Mouse (Mus musculus) midbrain, embryonic 14.5 days (tissue): ENCODE measurements around the gene Tex2. TPM values are rescaled to one million over a fixed set of nuclear protein-coding genes. Genes with fewer than 3 reads are reported as not detected.
"Not testable (repeated sequence)": the region's sequence is repeated elsewhere in the genome, so short reads cannot be mapped to it uniquely, and the experiment has no call there.

Experiments used
- ATAC-seq: fragments of 200-750 bp; cut with Nextera tagmentation; 2 replicates; pipeline ENCODE4 v1.8.0; 2017; ENCODE audit warnings: moderate number of reproducible peaks, moderate library complexity; ENCODE audit not compliant: low FRiP score, low TSS enrichment
- DNase-seq: peaks from one replicate; pipeline ENCODE4 v3.0.0-alpha.2; 2015
- H3K27ac ChIP-seq: fragments of 300-500 bp; sonication (generic); replicated peaks from 2 replicates; pipeline ENCODE4 v1.5.1; 2014; ENCODE audit warnings: mild to moderate bottlenecking, low read depth, low read length, moderate library complexity
- H3K27me3 ChIP-seq: fragments of 300-500 bp; sonication (generic); 2 replicates; pipeline ENCODE4 v1.6.1; 2014; ENCODE audit warnings: low read length, control low read depth, mixed read lengths; ENCODE audit not compliant: control insufficient read depth, insufficient read depth
- H3K36me3 ChIP-seq: fragments of 300-500 bp; sonication (generic); 2 replicates; pipeline ENCODE4 v1.6.1; 2014; ENCODE audit warnings: low read length, control low read depth; ENCODE audit not compliant: control insufficient read depth, insufficient read depth
- H3K4me1 ChIP-seq: fragments of 300-500 bp; sonication (generic); 2 replicates; pipeline ENCODE4 v1.6.1; 2014; ENCODE audit warnings: mild to moderate bottlenecking, antibody characterized with exemption, low read length, control low read depth; ENCODE audit not compliant: control insufficient read depth, insufficient read depth
- H3K4me2 ChIP-seq: fragments of 300-500 bp; sonication (generic); 2 replicates; pipeline ENCODE4 v1.6.1; 2014; ENCODE audit warnings: mild to moderate bottlenecking, low read length, moderate library complexity
- H3K4me3 ChIP-seq: fragments of 300-500 bp; sonication (generic); replicated peaks from 2 replicates; pipeline ENCODE4 v1.5.1; 2014; ENCODE audit warnings: low read depth, low read length
- H3K9ac ChIP-seq: fragments of 300-500 bp; sonication (generic); replicated peaks from 2 replicates; pipeline ENCODE4 v1.6.1; 2014; ENCODE audit warnings: mild to moderate bottlenecking, low read length, moderate library complexity
- H3K9me3 ChIP-seq: fragments of 300-500 bp; sonication (generic); 2 replicates; pipeline ENCODE4 v1.6.1; 2016; ENCODE audit warnings: low read length, control low read depth, mixed read lengths; ENCODE audit not compliant: control insufficient read depth
- WGBS: fragments of 180-500 bp; shearing (Covaris S2); extraction: QIAGEN DNeasy Blood & Tissue Kit; methylation state at CpG from one replicate; pipeline ENCODE4 v1.1.7; 2014; 5-methylcytosine and 5-hydroxymethylcytosine counted together
- polyA plus RNA-seq: library from polyadenylated mRNA; unstranded; fragments of >200 nt; fragmentation: Nextera tagmentation; extraction: Ambion mirVana; gene quantifications from 2 replicates; pipeline ENCODE4 v1.2.1, GENCODE M21; 2014

The Tex2 gene
- polyA plus RNA-seq, 1 experiment from 2014 or later: 29.1 TPM

- not testable (repeated sequence) for H3K9me3 ChIP-seq, H3K9ac ChIP-seq, DNase-seq, H3K27me3 ChIP-seq, H3K27ac ChIP-seq, H3K4me3 ChIP-seq, H3K4me1 ChIP-seq, H3K4me2 ChIP-seq, ATAC-seq, H3K36me3 ChIP-seq
- 97% methylated on average over 10 of the region's 10 CpGs for WGBS
Measured at GRCm38 (mm10) chr11:106577624-106578355, 35.4 kb downstream of the Tex2 start.

- no peak for DNase-seq
- Histone ChIP-seq H3K9me3 (no peaks in the 10 kb centered on the region), H3K9ac (no peak overlapping the region), H3K27me3 (no peaks in the 10 kb centered on the region), H3K27ac (no peak overlapping the region), H3K4me1 (0 out of 2 replicates have a peak, but pooled peaks cover 16% of the 10 kb centered on the region), H3K36me3 (no peaks in the 10 kb centered on the region), H3K4me3 (no peak overlapping the region), H3K4me2 (no peak overlapping the region)
- 86% methylated on average over 9 of the region's 9 CpGs for WGBS
- no peak for ATAC-seq
Measured at GRCm38 (mm10) chr11:106574456-106574855, 38.8 kb downstream of the Tex2 start.

- no peak overlapping the region for H3K4me3 ChIP-seq
- H3K27me3 ChIP-seq: no peaks in the 10 kb centered on the region
- H3K4me2 ChIP-seq: no peak overlapping the region
- ATAC-seq: no peak
- 0 out of 2 replicates have a peak, but pooled peaks cover 16% of the 10 kb centered on the region for H3K4me1 ChIP-seq
- H3K27ac ChIP-seq: peak overlapping the region; percentile 20; the same call in 1 of the 2 replicates
- no peaks in the 10 kb centered on the region for H3K36me3 ChIP-seq
- H3K9ac ChIP-seq: no peak overlapping the region
- 76% methylated on average over 9 of the region's 9 CpGs for WGBS
- DNase-seq: no peak
- H3K9me3 ChIP-seq: no peaks in the 10 kb centered on the region
Measured at GRCm38 (mm10) chr11:106573476-106574240, 39.6 kb downstream of the Tex2 start.

- H3K27ac ChIP-seq: 0 out of 2 replicates have a peak overlapping the region, but pooled peaks have one; percentile 20
- H3K36me3 ChIP-seq: 0 out of 2 replicates have a peak, but pooled peaks cover 3% of the 10 kb centered on the region
- H3K9ac ChIP-seq: no peak overlapping the region
- H3K9me3 ChIP-seq: no peaks in the 10 kb centered on the region
- DNase-seq (no peak), ATAC-seq (no peak)
- 66% methylated on average over 9 of the region's 9 CpGs for WGBS
- no peaks in the 10 kb centered on the region for H3K27me3 ChIP-seq
- H3K4me3 ChIP-seq: no peak overlapping the region
- no peak overlapping the region for H3K4me2 ChIP-seq
- 0 out of 2 replicates have a peak, but pooled peaks cover 16% of the 10 kb centered on the region for H3K4me1 ChIP-seq
Measured at GRCm38 (mm10) chr11:106572958-106573357, 40.3 kb downstream of the Tex2 start.

GRCm38 (mm10) chr11:106572020-106572782 is 41.0 kb downstream of the Tex2 start:
- no peak for ATAC-seq

GRCm38 (mm10) chr11:106571026-106571983 is 41.9 kb downstream of the Tex2 start:
- no peaks in the 10 kb centered on the region for H3K9me3 ChIP-seq

More at GRCm38 (mm10) chr11:106572020-106572782, 41.0 kb downstream of the Tex2 start:
- Histone ChIP-seq H3K27me3 (no peaks in the 10 kb centered on the region), H3K4me3 (no peak overlapping the region), H3K9ac (0 out of 2 replicates have a peak overlapping the region, but pooled peaks have one; percentile 3), H3K36me3 (peaks cover 6% of the 10 kb centered on the region), H3K9me3 (no peaks in the 10 kb centered on the region), H3K4me2 (no peak overlapping the region), H3K27ac (0 out of 2 replicates have a peak overlapping the region, but pooled peaks have one; percentile 8), H3K4me1 (0 out of 2 replicates have a peak, but pooled peaks cover 16% of the 10 kb centered on the region)
- DNase-seq: peak; percentile 29
- 54% methylated on average over 15 of the region's 15 CpGs for WGBS

GRCm38 (mm10) chr11:106568329-106568960 is 44.8 kb downstream of the Tex2 start:
- 62% methylated on average over 14 of the region's 14 CpGs for WGBS
- Histone ChIP-seq H3K36me3 (peaks cover 18% of the 10 kb centered on the region), H3K4me1 (0 out of 2 replicates have a peak, but pooled peaks cover 16% of the 10 kb centered on the region), H3K9me3 (no peaks in the 10 kb centered on the region), H3K27me3 (no peaks in the 10 kb centered on the region), H3K4me3 (no peak overlapping the region), H3K4me2 (no peak overlapping the region), H3K27ac (no peak overlapping the region), H3K9ac (no peak overlapping the region)
- no peak for ATAC-seq
- DNase-seq: no peak

More at GRCm38 (mm10) chr11:106571026-106571983, 41.9 kb downstream of the Tex2 start:
- Histone ChIP-seq H3K9ac (0 out of 2 replicates have a peak overlapping the region, but pooled peaks have one; percentile 3), H3K36me3 (peaks cover 15% of the 10 kb centered on the region), H3K27me3 (no peaks in the 10 kb centered on the region), H3K4me3 (no peak overlapping the region), H3K4me1 (0 out of 2 replicates have a peak, but pooled peaks cover 16% of the 10 kb centered on the region), H3K27ac (no peak overlapping the region), H3K4me2 (no peak overlapping the region)
- 71% methylated on average over 11 of the region's 11 CpGs for WGBS
- ATAC-seq (no peak), DNase-seq (no peak)
